Mouse (Mus musculus) thymus, adult 18-20 months (tissue): Measurements from ENCODE around the gene Nfatc2ip.
A peak's percentile ranks its signal among the peaks of the same experiment; 100 is the strongest.

Experiments
- DNase-seq, 2 experiments: peaks; one replicate each; pipeline ENCODE4 v3.0.0; 2022; ENCODE audit warnings: mixed read lengths in 2 of 2

The Nfatc2ip gene

DNA sequence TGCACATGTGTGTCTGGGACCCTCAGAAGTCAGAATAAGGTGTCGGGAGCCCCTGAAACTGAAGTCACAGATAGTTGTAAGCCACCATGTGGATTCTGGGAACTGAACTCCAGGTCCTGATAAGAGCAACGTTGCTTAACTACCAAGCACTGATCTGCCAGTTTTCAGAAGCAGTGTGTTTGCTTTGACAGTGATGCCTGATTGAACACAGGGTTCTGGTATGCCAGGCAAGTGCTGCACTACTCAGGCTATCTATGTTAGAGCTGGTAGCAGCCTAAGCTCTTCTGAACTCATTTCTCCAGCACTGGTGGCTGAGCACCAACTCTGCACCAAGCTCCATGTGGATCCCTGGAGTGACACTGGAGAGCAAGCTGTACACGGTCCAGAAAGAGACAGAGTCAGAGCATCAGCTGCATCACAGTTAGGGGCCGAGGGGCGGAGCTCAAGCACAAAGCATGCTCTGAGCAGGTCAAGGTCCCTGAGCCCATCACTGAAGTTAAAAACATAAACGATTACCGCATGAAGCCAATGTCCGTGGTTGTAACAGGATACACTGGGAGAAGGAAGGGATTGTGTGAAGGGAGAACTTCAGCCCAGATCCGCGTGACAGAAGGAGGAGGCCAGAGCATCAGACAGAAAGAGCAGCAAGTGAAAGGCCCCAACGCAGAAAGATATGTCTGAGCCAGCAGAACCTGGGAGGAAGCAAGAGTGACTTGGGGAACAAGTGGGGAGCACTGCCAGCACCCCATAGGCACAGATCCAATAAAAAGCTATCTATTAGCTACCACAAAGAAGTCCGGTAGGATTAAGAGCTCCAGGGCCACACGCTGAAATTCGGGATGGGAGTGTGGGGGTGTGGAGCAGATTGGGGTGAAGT, 41.6 kb downstream of the Nfatc2ip start:
- DNase-seq: peak in 1 of 2 experiments; percentile 19

DNA sequence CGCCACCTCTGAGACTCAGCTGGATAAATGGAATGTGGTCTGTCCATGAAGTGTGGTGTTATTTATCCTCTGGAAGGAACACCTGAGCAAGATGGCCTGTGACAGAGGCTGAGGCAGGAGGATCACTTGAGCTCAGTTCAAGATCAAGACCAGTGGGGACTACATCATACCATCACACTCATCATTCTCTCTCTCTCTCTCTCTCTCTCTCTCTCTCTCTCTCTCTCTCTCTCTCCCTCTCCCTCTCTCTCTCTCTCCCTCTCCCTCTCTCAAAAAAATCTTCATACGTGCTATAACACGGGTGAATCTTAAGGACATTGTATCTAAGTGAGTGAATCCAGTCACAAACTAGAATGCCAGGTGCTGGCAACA, 42.6 kb downstream of the Nfatc2ip start:
- no peak for DNase-seq

DNA sequence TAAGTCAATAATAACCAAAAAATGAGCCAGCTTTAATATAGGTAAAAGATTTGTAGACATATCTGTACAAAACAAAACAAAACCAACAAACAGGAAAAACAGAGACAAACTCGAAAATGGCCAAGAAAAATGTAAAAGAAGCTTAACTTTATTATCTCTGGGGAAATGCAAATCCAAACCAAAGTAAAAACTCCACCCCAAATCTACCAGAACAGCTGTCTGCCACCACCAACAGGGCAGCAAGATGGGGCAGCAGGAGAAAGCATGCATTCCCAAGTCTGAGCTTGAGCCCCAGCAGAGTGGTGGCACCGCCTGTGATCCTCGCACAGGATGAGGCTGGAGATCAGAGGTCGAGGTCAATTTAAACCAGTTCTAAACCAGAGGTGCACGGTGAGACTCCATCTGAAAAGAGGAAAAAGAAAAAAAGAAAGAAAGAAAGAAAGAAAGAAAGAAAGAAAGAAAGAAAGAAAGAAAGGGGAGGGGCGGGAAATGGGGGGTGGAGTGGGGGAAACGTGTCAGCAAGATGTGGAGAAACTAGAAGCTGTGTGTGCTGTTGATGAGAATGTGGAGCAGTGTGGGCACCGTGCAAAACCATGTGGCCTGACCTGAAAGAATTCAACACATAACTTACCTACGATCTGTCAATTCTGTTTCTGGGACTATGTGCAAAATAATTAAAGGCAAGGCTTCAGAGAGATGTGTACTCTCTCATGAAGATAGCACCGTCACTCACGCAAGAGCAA, 43.1 kb downstream of the Nfatc2ip start:
- DNase-seq: no peak

DNA sequence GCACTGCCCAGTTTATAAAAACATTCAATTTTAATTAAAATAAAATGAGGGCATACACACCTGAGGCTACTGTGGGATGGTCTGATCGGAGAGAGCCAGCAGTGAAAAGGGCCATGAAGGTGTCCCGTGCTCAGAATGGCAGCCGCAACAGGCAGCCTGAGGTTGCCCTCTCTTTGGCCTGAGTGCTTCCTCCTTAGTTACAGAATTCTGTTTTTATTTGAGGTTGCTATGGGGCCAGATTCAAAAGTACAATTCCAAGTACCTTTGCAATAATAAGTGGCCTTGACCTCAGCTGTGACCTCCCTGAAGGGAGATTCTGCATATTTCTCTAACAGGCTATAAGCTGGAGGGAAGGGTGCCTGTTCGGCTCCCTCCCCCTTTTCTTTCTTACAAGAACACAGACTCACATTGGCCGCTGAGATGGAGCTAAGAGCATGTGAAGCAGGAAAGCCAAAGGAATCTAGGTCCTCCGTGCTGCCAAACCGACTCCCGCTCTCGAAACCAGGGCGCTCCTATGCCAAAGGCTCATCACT, 45.1 kb downstream of the Nfatc2ip start:
- DNase-seq: no peak

DNA sequence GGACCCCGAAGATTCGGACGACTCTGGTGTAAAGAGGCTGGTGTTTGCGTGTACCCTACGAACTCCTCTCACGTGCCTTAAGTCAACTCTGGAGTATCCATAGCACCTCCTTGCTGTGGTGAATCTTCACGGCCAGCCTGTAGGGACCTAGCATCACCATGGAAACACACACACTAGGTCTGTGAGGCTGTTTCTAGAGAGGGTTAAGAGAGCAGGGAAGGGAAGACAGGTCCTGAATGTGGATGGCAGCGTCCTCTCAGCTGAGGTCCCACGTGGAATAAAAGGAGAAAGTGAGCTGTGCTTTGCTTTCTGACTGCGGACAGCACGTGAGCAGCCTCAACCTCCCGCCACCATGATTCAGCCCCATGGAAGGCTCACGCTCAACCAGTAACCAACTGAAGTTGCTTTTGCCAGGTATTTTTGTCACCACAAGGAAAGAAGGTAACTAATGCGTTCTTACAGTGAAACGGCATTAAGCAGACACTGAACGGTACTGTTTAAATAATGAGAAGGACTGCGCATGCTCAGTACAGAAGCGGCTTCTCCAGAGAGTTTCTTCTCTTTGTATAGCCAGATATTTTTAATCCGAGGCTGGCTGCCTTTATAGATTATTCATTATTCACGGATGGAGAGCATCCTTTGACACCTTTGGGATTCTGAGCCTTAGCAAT, 45.7 kb downstream of the Nfatc2ip start:
- no peak for DNase-seq

DNA sequence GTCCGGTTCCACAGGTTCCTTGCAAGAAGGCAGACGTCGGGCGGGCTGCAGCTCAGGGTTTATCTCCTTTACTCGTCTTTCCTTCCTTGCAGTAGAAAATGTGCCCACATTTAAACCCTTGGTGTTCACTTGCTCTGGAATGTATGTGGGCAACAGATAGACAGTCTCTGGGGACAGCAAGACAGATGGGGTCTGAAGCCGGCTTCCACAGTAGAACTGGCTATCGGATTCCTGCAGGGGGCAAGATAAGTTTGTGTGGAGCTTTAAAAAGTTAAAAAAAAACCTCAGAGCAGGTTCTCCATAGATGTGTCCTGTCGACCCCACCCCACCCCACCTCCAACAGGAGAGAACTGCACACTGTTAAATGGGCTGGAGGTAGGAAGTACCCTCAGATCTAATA, 48.2 kb downstream of the Nfatc2ip start:
- no peak for DNase-seq

DNA sequence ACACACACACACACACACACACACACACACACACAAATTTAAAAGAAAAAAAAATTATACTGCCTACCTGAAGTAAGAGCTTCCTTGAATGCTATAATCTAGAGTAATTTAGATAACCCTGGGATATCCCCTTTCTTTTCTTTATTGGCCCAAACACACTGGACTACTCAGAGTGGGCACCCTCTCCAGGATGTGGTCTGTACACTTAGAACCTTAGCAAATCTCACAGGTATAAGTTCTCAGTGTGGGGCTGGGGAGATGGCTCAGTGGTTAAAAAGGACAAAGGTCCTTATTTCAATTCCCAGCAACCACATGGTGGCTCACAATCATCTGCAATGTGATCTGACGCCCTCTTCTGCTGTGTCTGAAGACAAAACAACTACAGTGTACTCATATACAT, 49.4 kb downstream of the Nfatc2ip start:
- no peak for DNase-seq

DNA sequence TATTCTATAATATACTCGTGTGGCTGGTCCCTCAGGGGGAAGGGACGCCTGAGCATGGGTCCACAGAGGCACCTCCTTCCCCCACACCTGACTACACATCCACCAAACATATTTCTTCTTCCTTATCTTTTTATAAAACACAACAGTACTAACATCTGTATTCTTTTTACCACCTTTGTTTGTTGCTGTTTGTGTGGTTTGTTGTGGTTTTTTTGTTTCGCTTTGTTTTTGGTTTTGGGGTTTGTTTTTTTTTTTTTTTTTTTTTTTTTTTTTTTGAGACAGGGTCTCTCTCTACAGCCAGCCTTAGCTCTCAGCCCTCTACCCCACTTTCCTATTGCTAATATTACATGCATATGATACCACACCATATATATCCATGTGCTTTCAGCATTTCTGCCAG, 50.6 kb downstream of the Nfatc2ip start:
- no peak for DNase-seq

DNA sequence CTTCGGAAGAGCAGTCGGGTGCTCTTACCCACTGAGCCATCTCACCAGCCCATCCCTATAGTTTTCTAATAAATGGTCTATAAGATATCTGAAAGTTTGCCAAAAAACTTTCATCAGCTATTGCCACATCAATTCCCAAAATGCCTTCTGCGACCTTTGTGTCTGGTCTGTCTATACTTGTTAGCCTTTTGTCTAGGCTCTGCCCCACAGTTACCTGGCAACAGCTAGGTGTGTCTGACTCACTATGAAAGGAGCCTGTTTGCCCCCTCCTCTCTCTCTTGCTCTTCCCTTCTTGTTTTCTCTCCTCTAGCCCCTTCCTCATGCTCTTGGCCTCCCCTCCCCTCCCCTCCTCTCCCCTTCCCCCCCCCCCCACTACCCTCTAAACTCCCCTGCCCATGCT, 51.0 kb downstream of the Nfatc2ip start:
- DNase-seq: no peak

DNA sequence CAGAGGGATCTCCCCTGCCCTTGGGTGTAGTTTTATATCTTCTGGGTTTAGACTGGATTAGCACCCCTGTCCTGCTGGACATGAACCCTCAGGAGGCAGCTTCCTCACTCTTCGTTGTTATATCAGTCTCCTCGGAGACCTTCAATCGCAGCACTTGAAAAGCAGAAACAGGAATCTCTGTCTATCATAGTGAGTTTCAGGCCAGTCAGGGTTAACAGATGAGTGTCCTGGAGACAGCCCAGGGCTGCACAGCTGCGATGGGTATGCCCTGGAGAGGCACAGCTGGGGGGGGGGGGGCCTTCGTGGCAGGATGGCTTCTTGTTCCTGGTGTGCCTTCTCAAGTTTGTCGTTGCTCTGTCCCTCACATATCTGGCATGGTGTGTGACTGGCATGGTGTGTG, 55.6 kb downstream of the Nfatc2ip start:
- no peak for DNase-seq

DNA sequence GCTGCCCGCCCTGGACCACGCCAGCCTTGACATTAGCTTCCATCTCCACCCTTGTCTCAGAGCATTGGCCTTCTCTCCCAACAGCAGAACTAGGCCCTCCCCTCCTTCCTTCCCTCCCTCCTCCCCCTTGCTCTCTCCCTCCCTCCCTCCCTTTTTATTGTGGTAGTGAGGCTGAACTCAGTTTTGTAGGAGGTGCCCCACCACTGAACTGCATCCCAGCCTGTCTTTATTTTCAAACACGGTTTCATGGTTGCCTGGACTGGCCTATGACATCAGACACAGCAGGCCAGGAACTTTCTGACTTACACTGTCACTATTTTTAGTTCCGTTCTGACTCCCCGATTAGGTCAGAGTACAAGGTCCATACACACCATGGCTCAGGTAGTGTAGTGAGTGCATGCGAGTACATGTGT, 56.3 kb downstream of the Nfatc2ip start:
- peak in 1 of 2 experiments; percentile 40 for DNase-seq

DNA sequence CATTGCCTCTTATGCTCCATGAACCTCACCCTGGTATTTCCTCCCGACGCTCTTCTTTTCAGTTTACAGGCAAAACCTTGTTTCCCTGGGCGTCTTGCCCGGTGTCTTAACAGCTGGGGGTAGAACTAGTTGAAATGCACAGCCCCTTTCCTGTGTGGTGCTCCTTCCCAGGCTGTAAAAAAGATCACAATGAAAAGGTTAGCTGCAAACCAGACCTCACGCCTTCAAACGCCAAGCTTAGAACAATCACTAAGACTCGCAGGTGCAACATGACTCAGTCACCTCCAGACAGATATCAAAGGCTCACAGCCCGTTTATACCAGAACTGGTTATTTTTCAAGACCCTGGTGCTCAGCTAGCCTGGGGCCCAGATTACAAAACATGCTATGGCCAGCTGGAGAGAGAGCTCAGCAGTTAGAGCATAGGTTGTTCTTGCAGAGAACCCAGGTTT, 57.0 kb downstream of the Nfatc2ip start:
- DNase-seq: peak; percentile 42 to 75

DNA sequence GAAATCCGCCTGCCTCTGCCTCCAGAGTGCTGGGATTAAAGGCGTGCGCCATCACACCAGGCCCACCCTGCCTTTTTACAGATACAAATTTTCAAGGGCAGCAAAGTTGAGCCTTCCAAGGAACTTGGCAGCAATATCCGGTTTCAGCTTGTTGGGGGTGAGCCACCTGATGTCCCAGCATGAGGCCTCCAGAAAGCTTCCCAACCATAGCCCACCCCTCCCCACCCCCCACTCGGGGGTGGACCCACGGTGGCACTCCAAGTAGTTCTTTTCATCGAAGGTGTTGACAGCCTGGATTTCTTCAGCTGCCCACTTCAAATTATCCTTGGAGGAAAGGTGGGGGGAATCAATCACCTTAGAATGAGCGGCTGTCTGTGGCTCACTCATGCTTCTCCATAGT, 57.6 kb downstream of the Nfatc2ip start:
- no peak for DNase-seq

DNA sequence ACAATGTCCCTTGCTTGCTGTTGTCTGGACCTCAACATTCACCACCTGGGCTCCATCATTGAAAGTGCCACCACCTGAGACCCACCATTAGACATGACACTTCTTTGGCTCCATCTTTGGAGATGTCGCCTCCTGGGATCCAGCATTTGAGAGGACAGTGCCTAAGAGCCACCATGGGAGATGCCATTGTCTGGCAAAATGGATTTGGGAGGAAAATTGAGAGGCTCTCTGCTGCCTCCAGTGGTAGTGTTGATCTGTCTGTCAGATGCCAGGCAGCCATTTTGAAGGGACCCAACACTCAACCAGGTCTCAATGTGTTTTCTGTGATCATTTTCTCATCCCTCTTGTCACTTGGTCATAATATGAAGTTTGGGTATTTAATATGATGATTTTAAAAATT, 61.0 kb downstream of the Nfatc2ip start:
- DNase-seq: no peak
